Mouse (Mus musculus) intestine, embryonic 16.5 days (tissue): ENCODE measurements around the gene Foxp2. TPM values are rescaled to one million over a fixed set of nuclear protein-coding genes. Genes with fewer than 3 reads are reported as not detected.

Experiments used
- ATAC-seq: fragments of 200-750 bp; cut with Nextera tagmentation; 2 replicates; pipeline ENCODE4 v1.8.0; 2017; ENCODE audit warnings: moderate TSS enrichment, moderate library complexity
- H3K27ac ChIP-seq: fragments of 300-500 bp; sonication (generic); 2 replicates; pipeline ENCODE4 v1.5.1; 2014; ENCODE audit warnings: mild to moderate bottlenecking, low read length
- H3K27me3 ChIP-seq: fragments of 300-500 bp; sonication (generic); replicated peaks from 2 replicates; pipeline ENCODE4 v1.6.1; 2014; ENCODE audit warnings: low read length, control low read depth, mixed read lengths; ENCODE audit not compliant: control insufficient read depth, insufficient read depth
- H3K36me3 ChIP-seq: fragments of 300-500 bp; sonication (generic); 2 replicates; pipeline ENCODE4 v1.6.1; 2014; ENCODE audit warnings: low read length, control low read depth; ENCODE audit not compliant: control insufficient read depth, insufficient read depth
- H3K4me1 ChIP-seq: fragments of 300-500 bp; sonication (generic); 2 replicates; pipeline ENCODE4 v1.6.1; 2014; ENCODE audit warnings: low read length, control low read depth, mixed read lengths; ENCODE audit not compliant: control insufficient read depth, insufficient read depth
- H3K4me2 ChIP-seq: fragments of 300-500 bp; sonication (generic); 2 replicates; pipeline ENCODE4 v1.6.1; 2014; ENCODE audit warnings: low read depth, low read length, control low read depth
- H3K4me3 ChIP-seq: fragments of 300-500 bp; sonication (generic); 2 replicates; pipeline ENCODE4 v1.5.1; 2014; ENCODE audit warnings: mild to moderate bottlenecking, low read length
- H3K9ac ChIP-seq: fragments of 300-500 bp; sonication (generic); 2 replicates; pipeline ENCODE4 v1.6.1; 2014; ENCODE audit warnings: low read depth, low read length
- H3K9me3 ChIP-seq: fragments of 300-500 bp; sonication (generic); 2 replicates; pipeline ENCODE4 v1.6.1; 2016; ENCODE audit warnings: low read length, control low read depth; ENCODE audit not compliant: control insufficient read depth
- WGBS: fragments of 180-500 bp; shearing (Covaris S2); extraction: QIAGEN DNeasy Blood & Tissue Kit; methylation state at CpG from one replicate; pipeline ENCODE4 v1.1.7; 2014; 5-methylcytosine and 5-hydroxymethylcytosine counted together
- polyA plus RNA-seq: library from polyadenylated mRNA; unstranded; fragments of >200 nt; fragmentation: Nextera tagmentation; extraction: Ambion mirVana; gene quantifications from 2 replicates; pipeline ENCODE4 v1.2.1, GENCODE M21; 2015

Gene Foxp2
- polyA plus RNA-seq, 1 experiment from 2014 or later, result 13.0 TPM

DNA sequence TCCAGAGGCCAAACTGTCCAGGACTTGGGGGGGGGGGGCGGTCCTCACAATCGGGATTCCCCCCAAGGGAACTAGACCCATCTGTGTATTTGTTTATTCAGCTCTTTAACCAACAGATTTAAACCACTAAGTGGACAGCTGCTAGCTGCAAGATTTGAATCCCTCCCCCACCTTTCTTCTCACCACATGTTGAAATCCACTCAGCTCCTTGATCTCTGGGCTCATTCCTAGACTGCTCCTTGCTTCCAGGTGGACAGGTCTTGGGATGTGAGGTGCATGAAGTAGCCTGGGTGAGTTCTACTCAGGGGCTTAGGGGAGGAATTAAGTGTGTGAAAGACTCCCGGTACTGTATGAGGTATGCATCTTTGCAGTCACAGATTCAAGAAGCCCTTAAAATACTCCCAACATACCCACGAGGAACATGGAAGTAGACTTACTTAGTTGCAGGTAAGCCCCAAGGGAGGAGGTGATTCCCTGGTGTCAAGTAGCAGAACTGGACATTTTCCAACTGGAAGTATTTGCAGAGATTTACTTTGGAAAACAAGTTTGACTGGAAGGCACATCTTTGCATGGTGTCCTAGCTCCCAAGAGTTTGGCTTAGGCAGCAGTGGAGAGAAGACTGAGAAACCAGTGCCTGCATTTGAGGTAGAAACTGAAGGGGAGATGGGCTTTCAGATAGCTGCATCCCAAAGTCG is 2.3 kb downstream of the Foxp2 start:
- H3K4me3 ChIP-seq, result peak overlapping the region; percentile 24
- 30% methylated on average over 5 of the region's 5 CpGs for WGBS
- H3K9ac ChIP-seq, result no peak overlapping the region

DNA sequence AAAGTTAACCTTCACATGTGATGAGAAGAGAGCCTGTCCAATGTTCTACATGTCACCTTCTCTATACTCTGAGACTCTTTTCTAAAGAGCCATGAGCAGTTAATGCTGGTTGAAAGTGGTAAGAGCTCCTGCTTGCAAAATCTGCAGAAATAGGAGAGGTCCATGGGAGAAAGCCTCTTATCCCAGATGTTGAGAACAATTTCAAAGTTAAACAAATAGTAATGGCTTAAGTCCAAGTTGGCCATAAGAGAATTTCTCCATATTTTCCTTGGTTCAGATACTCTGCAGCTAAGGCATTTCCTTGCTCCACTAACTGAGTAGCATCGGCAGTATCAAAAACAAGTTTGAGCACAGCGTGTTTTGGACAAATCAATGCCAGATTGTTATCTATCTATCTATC is 13.9 kb downstream of the Foxp2 start:
- Histone ChIP-seq H3K9ac (no peak overlapping the region), H3K4me2 (no peak overlapping the region), H3K27ac (no peak overlapping the region), H3K36me3 (no peaks in the 10 kb centered on the region), H3K9me3 (no peaks in the 10 kb centered on the region), H3K27me3 (no peaks in the 10 kb centered on the region), H3K4me1 (no peaks in the 10 kb centered on the region), H3K4me3 (no peak overlapping the region)
- 64% methylated on average over 2 of the region's 2 CpGs for WGBS
- ATAC-seq, result no peak

More for the DNA sequence above, 2.3 kb downstream of the Foxp2 start:
- peak overlapping the region; percentile 48; the same call in 1 of the 2 replicates for H3K27ac ChIP-seq
- no peaks in the 10 kb centered on the region for H3K9me3 ChIP-seq
- ATAC-seq, result no peak
- peaks cover 13% of the 10 kb centered on the region for H3K4me1 ChIP-seq
- 0 out of 2 replicates have a peak, but pooled peaks cover 7% of the 10 kb centered on the region for H3K27me3 ChIP-seq
- H3K4me2 ChIP-seq, result peak overlapping the region; percentile 44
- H3K36me3 ChIP-seq, result no peaks in the 10 kb centered on the region

DNA sequence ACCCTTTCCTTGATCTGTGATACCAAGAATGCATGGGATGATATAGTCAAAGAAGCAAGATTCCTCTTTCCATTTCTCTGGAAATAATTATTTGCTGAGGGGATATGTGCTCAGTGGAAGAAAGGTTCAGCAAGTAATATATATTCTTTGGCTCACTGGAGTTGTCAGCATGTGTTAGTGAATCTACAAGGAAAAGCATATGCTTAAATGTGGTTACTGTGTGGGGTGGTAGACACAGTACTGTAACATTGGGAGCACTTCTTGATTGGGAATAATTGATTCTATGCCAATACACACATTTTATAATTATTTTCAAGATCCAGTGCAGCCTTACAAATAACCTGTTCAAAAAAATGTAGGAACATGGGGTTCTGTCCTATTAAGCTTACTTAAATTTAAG is 21.6 kb downstream of the Foxp2 start:
- H3K4me1 ChIP-seq, result no peaks in the 10 kb centered on the region
- no peaks in the 10 kb centered on the region for H3K9me3 ChIP-seq

GRCm38 (mm10) chr6:14924976-14925489 is 23.9 kb downstream of the Foxp2 start:
- Histone ChIP-seq H3K4me2 (no peak overlapping the region), H3K36me3 (no peaks in the 10 kb centered on the region), H3K9me3 (no peaks in the 10 kb centered on the region), H3K4me1 (no peaks in the 10 kb centered on the region), H3K4me3 (no peak overlapping the region), H3K27me3 (no peaks in the 10 kb centered on the region), H3K9ac (no peak overlapping the region), H3K27ac (no peak overlapping the region)
- 82% methylated on average over 4 of the region's 4 CpGs for WGBS
- no peak for ATAC-seq

More for the DNA sequence above, 21.6 kb downstream of the Foxp2 start:
- H3K36me3 ChIP-seq, result no peaks in the 10 kb centered on the region
- H3K27me3 ChIP-seq, result no peaks in the 10 kb centered on the region
- no peak for ATAC-seq
- H3K4me3 ChIP-seq, result no peak overlapping the region
- no peak overlapping the region for H3K4me2 ChIP-seq
- no peak overlapping the region for H3K27ac ChIP-seq
- no peak overlapping the region for H3K9ac ChIP-seq

DNA sequence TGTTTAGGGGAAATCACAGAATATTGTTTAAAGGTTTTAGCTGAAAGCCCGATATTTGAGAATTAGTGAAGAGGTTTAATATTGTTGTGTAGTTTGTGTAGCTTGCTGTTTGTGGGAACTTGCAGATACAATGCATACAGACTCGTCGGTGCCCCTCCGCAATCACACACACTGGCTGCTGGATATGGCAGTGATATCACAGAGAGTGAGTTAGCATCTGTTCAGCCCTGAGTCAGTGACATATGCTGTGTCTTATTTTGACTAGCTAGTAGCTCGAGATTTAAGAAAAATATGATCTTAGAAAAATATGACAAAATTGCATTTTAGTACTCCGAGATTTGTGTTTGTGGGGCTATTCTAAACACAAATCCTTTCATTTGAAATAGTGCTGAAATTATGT is 49.9 kb downstream of the Foxp2 start:
- no peak for ATAC-seq
- Histone ChIP-seq H3K9ac (no peak overlapping the region), H3K4me2 (no peak overlapping the region), H3K4me1 (no peaks in the 10 kb centered on the region), H3K27me3 (no peaks in the 10 kb centered on the region), H3K36me3 (no peaks in the 10 kb centered on the region), H3K4me3 (no peak overlapping the region), H3K9me3 (no peaks in the 10 kb centered on the region), H3K27ac (no peak overlapping the region)
- WGBS, result 77% methylated on average over 6 of the region's 6 CpGs

GRCm38 (mm10) chr6:14952731-14953130 is 51.6 kb downstream of the Foxp2 start:
- WGBS, result 47% methylated on average over 4 of the region's 4 CpGs
- Histone ChIP-seq H3K9me3 (no peaks in the 10 kb centered on the region), H3K4me2 (no peak overlapping the region), H3K4me1 (no peaks in the 10 kb centered on the region), H3K9ac (no peak overlapping the region), H3K36me3 (no peaks in the 10 kb centered on the region), H3K27me3 (no peaks in the 10 kb centered on the region), H3K27ac (no peak overlapping the region), H3K4me3 (no peak overlapping the region)
- no peak for ATAC-seq

GRCm38 (mm10) chr6:14977042-14977441 is 75.9 kb downstream of the Foxp2 start:
- Histone ChIP-seq H3K4me2 (no peak overlapping the region), H3K36me3 (no peaks in the 10 kb centered on the region), H3K4me1 (no peaks in the 10 kb centered on the region), H3K27ac (no peak overlapping the region), H3K4me3 (no peak overlapping the region), H3K9me3 (peaks cover 4% of the 10 kb centered on the region; the same call in 1 of the 2 replicates), H3K9ac (no peak overlapping the region), H3K27me3 (no peaks in the 10 kb centered on the region)
- ATAC-seq, result no peak
- 42% methylated on average over 3 of the region's 3 CpGs for WGBS

DNA sequence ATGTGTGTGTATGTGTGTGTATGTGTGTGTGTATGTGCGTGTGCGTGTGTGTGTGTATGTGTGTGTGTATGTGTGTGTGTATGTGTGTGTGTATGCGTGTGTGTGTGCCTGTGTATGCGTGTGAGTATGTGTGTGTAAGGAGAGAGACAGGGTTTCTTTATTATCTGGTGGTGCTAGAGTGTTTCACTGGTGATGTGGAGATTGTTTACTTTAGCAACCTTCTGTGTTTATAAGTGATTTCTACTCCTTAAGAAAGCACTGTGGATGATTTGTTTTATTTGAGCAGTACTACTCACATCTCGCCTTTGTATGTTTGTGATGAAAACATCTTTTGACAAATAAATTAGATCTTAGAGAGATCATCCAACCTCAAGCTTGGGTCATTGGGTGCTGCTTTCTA is 77.1 kb downstream of the Foxp2 start:
- no peaks in the 10 kb centered on the region for H3K4me1 ChIP-seq
- no peak overlapping the region for H3K27ac ChIP-seq
- H3K9ac ChIP-seq, result no peak overlapping the region
- no peak overlapping the region for H3K4me2 ChIP-seq
- H3K27me3 ChIP-seq, result no peaks in the 10 kb centered on the region
- no peak for ATAC-seq
- H3K9me3 ChIP-seq, result peaks cover 4% of the 10 kb centered on the region; the same call in 1 of the 2 replicates
- no peaks in the 10 kb centered on the region for H3K36me3 ChIP-seq
- 74% methylated on average over 5 of the region's 5 CpGs for WGBS
- H3K4me3 ChIP-seq, result no peak overlapping the region

GRCm38 (mm10) chr6:15008113-15008512 is 107.0 kb downstream of the Foxp2 start:
- no peak for ATAC-seq
- no peaks in the 10 kb centered on the region for H3K36me3 ChIP-seq
- H3K27ac ChIP-seq, result no peak overlapping the region
- no peaks in the 10 kb centered on the region for H3K27me3 ChIP-seq
- no peak overlapping the region for H3K4me2 ChIP-seq
- no peak overlapping the region for H3K4me3 ChIP-seq
- no peaks in the 10 kb centered on the region for H3K4me1 ChIP-seq
- H3K9me3 ChIP-seq, result no peaks in the 10 kb centered on the region
- WGBS, result 88% methylated on average over 1 of the region's 1 CpGs
- no peak overlapping the region for H3K9ac ChIP-seq

DNA sequence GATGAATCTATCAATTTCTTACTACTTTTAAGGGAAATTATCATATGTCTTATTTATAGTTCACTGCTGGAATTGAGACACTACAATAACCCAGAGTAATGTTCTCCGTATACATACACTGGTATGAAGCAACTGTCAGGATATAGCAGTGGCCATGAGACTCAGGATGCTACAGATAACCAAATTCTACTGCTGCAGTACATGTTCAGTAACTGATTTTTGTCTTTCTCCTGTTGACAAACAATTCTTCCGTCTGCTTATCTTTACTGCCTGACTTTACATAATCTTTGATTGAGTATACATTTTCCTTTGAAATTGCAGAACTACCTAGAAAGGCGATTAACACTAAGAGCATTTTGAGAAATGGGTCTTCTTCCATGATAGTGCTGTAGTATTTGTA is 127.3 kb downstream of the Foxp2 start:
- Histone ChIP-seq H3K4me1 (no peaks in the 10 kb centered on the region), H3K9ac (no peak overlapping the region), H3K36me3 (no peaks in the 10 kb centered on the region), H3K27ac (no peak overlapping the region), H3K4me2 (no peak overlapping the region), H3K9me3 (no peaks in the 10 kb centered on the region), H3K27me3 (no peaks in the 10 kb centered on the region), H3K4me3 (no peak overlapping the region)
- 75% methylated on average over 3 of the region's 3 CpGs for WGBS
- ATAC-seq, result no peak
